Mouse (Mus musculus) C2C12 (cell line): ENCODE data around the gene Ccser1.

Experiments
- CEBPB ChIP-seq: IDR thresholded peaks from one replicate; pipeline ENCODE4 v1.6.1; 2011; ENCODE audit warnings: low read depth, mild to moderate bottlenecking, control low read depth, moderate library complexity
- CTCF ChIP-seq: IDR thresholded peaks from one replicate; pipeline ENCODE4 v1.5.1; 2011; ENCODE audit not compliant: control insufficient read depth, insufficient read depth, insufficient read length
- MAX ChIP-seq: IDR thresholded peaks from one replicate; pipeline ENCODE4 v1.6.1; 2011; ENCODE audit warnings: mild to moderate bottlenecking, control low read depth
- MYOD1 ChIP-seq: IDR thresholded peaks from one replicate; pipeline ENCODE4 v1.6.1; 2011; ENCODE audit warnings: low read depth; ENCODE audit not compliant: control insufficient read depth, insufficient read length
- MYOG ChIP-seq: IDR thresholded peaks from one replicate; pipeline ENCODE4 v1.6.1; 2011; ENCODE audit not compliant: control insufficient read depth, insufficient read length; ENCODE audit errors: extremely low read depth
- USF1 ChIP-seq: IDR thresholded peaks from one replicate; pipeline ENCODE4 v1.6.1; 2011; ENCODE audit warnings: low read depth, mild to moderate bottlenecking, control low read depth, moderate library complexity

- TF ChIP-seq CTCF = no peak
- no peak for TF ChIP-seq MYOG
- TF ChIP-seq CEBPB = no peak
- no peak for TF ChIP-seq USF1
- TF ChIP-seq MYOD1 = no peak
- no peak for TF ChIP-seq MAX
These were observed at the start of gene Ccser1 for GRCm38 (mm10) chr6:61179949-61180755.
